Mouse (Mus musculus) ovary, adult 18-20 months (tissue): ENCODE results near the gene Rab26.

ENCODE experiments used
- DNase-seq: peaks from one replicate; pipeline ENCODE4 v3.0.0; 2022; ENCODE audit warnings: low spot score, mixed read lengths

Rab26 gene

DNA sequence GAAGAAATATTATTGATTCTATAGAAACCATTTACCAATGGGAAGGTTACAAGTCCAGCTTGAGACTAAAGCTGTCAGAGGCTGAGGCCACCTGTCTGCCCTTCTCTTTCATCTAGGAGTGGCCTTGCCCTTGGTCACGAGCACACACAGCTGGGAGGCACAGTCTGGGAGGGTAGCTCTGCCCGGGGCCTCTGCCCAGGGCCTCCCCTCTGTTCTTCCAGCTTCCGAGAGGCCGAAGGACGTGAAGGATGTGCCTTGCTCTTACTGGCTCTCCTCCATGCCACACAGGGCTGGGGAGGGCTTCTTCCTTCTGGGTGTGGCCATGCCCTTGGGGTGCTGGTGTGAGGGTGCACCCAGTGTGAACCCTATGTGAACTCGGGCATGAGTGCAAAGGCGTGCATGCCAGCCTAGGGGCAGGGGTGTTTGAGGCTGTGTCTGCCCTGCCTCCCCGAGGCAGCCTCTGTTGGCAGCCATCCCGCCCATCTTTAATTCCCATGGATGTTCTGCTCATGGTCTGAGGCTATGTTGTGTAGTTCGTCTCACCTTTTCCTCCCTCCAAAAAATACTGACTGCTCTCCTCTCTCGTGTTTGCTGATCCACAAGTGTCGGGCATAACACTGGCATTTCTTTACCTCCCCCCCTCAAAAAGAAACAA, 26.1 kb downstream of the Rab26 start:
- DNase-seq, result no peak

DNA sequence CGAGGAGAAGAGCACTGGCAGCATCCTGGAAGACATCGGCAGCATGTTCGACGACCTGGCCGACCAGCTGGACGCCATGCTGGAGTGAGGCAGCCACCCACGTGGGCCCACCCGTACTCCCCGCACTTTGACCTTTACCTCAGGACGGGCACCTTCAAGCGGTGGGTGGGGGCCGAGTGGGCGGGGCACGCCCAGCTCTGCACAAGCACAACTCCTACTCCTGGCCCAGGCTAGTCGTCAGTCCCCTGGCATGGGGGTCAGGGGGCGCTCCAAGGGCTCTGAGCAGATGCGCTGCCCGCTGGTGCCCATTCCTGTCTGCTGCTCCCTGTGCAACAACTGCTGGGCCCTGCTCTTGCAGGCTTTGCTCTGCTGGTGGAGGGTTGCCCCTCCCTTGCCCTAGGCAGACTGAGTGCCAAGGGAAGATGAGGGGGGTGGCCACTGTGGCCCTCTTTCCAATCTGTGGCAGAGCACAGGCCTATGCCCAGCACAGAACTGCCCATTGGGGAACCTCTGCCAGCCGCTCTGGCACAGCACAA, 26.8 kb downstream of the Rab26 start:
- no peak for DNase-seq

DNA sequence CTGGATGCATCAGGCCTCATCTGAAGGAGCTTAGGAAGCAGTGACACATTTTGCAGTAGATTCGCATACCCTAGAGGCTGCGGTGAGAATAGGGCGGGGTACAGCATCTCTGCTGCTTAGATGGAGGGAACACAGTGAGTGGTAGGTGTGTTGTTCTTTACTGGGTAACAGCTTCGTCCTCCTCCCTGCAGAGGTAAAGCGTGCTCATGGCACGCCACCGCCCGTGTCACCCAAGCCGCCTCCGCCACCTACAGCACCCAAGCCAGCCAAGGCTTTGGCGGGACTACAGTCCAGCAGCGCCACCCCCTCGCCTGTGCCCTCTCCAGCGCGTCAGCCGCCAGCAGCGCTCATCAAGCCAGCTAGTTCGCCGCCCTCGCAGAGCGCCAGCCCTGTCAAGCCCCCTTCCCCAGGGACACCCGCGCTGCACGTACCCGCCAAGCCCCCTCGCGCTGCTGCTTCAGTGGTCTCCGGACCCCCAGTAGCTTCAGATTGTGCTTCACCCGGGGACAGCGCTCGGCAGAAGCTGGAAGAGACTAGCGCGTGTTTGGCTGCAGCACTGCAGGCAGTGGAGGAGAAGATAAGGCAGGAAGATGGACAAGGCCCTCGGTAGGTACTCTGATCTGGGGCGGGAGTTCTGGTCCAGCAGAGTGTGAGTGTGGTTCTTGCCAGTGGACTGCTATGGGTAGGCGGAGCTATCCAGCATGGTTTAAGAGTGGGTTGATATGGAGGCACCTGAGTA, 27.5 kb downstream of the Rab26 start:
- DNase-seq, result no peak

DNA sequence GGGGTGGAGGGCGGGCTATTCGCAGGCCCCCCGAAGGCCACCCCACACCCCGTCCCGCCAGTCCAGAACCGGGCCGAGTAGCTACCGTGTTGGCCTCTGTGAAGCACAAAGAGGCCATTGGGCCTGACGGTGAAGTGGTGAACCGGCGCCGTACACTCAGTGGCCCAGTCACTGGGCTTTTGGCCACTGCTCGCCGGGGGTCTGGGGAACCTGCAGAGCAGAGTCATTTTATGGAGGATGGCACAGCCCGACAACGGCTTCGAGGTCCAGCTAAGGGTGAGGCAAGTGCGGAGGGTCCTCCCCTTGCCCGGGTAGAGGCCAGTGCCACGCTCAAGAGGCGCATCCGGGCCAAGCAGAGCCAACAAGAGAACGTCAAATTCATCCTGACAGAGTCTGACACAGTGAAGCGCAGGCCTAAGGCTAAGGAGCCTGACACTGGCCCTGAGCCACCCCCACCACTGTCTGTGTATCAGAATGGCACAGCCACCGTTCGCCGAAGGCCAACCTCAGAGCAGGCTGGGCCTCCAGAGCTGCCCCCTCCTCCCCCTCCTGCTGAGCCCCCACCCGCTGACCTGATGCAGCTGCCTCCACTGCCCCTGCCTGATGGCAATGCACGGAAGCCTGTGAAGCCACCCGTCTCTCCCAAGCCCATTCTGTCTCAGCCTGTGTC, 28.6 kb downstream of the Rab26 start:
- no peak for DNase-seq

DNA sequence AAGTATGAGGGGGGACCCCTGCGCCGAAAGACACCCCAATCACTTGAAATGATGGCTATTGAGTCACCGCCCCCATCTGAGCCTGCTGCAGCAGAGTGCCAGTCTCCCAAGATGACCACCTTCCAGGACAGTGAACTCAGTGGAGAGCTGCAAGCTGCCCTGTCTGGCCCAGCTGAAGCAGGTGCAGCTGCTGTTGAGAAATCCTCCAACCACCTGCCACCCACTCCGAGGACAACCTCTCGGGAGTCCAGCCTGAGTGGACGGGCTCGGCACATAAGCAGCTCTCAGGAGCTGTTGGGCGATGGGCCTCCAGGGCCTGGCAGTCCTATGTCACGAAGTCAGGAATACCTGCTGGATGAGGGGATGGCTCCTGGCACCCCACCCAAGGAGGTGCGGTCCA, 29.9 kb downstream of the Rab26 start:
- DNase-seq, result no peak

DNA sequence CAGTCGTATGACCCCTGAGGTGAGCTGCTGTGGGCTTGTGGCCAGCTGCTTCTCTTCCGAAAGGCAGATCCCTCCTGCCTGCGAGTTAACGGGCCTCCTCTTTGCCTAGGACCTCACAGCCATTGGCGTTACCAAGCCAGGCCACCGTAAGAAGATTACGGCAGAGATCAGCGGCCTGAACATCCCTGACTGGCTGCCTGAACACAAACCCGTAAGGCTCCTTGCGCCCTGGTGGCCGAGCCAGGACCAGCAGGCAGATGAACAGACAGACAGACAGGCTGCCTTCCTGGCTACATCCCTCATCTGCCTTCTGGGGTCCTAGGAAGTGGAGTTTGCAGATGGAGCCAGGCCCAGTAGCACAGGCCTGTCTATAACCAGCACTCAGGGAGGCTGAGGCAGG, 31.8 kb downstream of the Rab26 start:
- DNase-seq, result no peak

DNA sequence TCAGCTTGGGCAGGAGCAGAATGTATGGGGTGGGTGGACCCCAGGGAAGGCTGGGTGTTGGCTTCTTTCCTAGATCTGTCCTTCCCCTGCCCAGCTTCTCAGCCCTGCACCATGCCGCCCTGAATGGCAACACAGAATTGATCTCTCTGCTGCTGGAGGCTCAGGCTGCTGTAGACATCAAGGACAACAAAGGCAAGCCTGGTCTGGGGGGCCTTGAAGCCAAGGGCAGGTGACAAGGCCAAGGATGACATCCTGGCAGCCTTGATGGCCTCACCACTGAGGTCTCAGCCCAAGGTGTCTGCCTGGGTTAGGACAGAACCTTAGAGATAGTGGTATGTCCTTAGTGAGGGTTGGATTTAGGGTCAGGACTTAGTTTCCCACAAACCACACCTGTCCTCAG, 38.0 kb downstream of the Rab26 start:
- no peak for DNase-seq

DNA sequence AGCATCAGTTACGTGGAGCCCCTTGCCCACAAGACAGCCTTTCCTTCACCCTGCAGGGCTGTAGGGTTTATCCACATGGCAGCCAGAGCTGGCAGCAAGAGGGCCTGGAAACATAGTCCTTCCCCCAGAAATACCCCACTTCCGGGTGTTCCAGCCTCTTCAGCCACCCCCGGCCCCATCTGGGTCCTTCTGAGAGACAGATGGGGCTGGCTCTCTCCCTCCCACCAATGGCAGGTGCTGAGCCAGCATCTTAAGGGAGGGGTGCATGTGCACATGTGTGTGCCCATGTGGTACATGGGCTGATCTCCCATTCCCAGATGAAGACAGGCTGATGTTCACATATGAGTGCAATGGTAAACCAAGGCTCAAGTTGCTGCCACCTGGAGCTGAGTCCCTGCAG, 38.6 kb downstream of the Rab26 start:
- DNase-seq, result no peak

DNA sequence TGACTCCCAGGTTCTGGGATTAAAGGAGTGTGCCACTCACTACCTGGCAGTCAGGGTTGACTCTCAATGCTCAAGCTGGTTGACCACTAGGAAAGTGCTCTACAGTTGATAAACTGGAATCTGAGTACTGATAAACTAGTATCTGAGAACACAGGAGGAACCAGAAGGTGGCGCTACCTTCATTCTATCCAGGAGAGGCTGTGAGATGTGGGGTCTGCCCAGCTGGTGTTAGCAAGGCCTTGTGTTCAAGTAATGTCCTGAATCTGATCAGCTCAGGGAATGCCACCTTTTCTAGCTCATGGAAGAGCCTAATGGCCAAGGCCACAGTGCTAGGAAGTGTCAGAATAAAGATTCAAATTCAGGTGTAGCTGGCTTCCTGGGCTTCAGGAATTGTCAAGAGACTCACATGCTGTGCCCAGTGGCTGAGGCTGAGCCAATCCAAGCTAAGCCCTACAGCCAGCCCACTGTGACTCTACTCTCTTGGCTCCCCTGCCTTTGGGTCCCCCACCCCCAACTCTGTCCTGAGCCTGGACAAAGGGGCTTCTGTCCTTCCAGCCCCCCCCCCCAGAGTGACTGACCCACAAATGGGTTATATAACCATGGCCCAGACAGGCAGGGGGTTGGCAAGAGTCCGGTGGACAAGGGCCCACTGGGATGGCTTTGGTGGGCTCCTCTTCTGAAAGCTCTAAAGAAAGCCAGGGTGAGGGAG, 39.2 kb downstream of the Rab26 start:
- DNase-seq, result no peak

DNA sequence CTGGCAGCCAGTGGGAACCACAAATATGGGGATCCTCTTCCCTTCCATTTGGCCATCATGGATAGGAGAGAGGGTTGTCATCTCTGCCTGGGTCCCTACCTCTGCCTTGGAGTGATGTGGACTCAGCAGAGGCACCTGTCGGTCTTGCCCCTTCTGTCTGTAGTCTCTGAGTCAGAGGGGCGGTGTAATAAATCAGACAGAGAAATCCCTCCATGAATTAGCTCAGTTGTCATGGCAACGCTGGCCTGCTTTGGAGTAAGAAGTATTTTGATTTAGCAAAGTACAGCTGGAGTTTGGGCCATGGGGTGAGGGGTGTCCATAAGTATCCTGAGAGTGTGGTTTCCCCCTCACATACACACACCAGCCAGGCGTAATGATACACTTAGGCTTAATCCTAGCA, 43.6 kb downstream of the Rab26 start:
- DNase-seq, result no peak

DNA sequence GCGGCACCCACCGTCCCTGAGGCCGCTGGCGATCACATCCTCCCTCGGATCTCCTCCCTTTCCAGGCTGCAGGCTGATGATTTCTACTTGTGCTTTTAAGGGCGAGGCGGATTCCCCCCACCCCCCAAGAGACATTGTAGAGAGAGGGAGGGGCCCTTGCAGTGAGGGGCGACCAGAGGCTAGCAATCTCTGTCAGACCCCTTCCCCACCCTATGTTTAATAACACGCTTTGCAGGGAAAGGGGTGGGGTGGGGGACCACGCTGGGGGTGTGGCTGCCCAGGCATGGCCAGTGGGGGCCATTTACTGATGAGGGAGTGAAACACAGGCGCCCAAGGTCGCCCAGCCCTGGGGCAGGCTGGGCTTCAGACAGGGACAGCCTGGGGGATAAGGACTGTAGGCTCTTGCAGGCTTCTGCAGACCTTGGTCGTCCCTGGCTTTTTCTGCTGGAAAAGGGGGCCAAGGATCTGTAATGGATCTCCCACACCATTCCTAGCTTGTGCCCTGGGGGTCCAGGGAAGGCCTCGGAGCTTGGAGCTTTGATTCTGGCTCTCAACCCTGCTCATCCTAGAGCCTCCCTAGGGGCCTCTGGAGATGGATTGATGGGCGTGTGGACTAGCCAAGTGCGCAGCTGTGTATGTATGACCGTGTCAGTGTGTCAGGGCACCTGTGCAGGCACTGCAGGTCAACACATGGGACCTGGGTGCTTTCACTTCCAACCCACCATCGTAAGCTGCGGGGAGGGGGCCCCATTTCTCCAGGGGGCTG, 44.6 kb downstream of the Rab26 start:
- peak; percentile 62 for DNase-seq

DNA sequence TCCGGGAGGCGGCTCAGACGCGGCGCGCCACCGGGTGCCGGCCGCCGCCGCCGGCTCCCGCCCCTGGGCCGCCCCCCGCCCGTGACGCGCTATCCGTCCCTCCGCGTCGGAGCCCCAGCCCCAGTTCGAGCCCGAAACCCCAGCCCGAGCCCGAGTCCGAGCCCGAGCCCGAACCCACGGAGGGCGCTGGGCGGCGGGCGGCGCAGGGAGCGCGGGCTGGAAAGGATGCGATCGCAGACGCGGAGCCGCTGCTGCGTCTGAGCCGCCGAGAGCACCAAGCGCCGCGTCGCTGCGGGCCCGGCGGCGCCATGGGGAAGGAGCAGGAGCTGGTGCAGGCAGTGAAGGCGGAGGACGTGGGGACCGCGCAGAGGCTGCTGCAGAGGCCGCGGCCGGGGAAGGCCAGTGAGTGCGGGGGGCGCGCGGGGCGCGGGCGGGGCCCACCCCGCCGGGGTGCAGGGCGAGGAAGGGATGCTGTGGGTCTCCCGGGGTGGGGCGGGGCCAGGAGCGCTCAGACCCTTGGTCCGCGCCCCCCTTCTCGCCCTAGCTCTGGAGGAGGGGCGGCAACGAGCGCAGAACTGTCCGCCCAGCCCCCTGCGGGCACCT, 45.2 kb downstream of the Rab26 start:
- DNase-seq, result no peak

DNA sequence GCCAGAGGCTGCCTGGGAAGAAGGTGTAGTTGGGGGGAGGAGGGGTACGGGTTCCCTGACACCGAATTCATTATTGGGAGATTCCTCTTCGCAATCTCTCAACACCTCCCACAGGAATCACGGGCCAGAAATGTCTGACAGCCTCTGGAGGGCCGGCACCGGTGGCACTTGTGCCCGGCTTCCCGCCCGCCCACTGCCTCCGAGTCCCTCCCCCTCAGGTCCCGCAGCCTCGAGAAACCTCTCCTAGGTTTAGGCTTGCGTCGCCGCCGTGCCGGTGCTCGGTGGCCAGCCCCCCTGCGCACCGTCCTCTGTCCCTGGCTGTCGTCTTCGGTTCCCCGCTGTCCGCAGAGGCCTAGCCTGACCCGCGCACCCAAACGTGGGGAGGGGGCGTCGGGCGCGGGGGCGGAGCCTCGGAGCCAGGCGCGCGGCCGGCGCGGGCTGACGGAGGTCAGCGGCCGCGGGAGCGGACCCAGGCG, 45.8 kb downstream of the Rab26 start, which contains the start of gene Caskin1:
Gene Caskin1 (plus strand): TSS at position 416 of the 476 bp plus-strand sequence.
- no peak for DNase-seq

DNA sequence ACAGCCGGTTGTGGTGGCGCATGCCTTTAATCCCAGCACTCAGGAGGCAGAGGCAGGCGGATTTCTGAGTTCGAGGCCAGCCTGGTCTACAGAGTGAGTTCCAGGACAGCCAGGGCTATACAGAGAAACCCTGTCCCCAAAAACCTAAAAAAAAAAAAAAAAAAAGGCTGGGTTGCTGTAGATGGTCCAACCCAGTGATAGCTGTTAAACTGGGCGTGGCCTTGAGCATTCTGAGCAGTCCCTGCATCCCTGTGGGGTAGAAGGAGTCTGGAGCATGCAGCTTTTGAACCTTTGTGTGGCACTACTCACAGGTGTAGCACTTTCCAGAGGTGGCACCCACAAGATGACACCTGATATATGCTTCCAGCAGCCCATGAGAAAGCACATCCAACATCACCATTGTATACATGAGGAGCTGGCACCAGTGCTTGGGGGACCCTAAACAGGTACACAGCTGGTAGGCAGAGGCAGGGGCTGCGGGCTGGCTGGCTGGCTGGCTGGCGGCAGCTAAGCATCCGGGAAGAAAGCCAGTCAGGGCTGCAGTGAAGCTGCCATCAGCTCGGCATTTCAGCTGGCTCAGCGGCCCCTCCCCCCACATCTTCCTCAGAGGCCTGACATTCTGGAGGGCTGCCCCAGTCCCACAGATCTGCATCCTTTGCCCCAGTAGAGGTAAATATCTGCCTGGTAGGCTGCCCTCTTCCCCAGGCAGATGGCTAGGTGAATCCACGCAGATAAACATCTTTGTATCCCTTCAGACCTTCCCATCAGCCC, 48.7 kb downstream of the Rab26 start:
- DNase-seq, result no peak

DNA sequence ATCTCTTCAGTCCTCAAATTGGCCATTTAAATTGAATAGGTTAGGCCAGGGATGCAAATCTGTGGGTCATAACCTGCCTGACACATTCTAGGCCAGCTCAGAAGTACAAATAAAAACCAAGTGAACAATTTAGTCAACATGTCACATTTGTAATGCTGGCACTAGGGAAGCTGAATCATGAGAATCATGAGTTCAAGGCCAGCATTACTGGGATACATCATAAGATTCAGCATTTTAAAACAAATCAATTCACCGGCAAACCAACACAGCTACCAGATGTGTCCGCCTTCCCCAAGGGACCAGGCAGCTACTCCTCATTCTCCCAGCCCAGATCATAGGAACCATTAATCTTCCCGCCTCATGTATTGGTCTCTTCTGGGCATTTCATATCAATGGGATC, 50.5 kb downstream of the Rab26 start:
- DNase-seq, result no peak

DNA sequence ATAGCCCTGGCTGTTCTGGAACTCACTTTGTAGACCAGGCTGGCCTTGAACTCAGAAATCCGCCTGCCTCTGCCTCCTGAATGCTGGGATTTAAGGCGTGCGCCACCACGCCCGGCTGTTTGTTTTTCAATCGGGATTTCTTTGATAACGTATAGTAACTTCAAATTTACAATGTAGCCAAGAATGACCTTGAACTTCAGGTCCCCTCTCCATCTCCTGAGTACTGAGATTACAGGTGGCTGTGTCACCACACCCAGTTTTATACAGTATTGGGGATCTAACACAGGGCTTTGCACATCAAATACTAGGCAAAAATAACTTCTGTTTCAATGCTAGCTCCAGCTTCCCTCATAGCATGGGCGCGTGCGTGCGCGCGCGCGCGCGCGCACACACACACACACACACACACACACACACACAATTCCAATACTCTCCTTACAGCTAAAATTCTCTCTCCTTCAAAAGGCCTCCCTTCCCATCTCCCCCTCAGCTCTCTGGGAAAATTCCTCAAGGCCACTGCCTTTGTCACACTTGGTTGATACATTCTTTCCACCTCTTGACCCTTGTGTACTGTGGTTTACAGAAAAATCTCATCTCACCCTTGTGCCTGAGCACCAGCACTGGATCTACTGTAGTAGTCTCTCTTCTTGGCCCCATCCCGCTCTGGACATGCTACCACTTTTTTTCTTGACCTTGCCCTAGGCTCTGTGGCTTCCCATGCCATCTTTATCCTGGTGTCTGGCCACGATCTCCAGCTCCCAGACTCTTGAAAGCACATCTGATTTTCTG, 52.8 kb downstream of the Rab26 start:
- DNase-seq, result no peak

DNA sequence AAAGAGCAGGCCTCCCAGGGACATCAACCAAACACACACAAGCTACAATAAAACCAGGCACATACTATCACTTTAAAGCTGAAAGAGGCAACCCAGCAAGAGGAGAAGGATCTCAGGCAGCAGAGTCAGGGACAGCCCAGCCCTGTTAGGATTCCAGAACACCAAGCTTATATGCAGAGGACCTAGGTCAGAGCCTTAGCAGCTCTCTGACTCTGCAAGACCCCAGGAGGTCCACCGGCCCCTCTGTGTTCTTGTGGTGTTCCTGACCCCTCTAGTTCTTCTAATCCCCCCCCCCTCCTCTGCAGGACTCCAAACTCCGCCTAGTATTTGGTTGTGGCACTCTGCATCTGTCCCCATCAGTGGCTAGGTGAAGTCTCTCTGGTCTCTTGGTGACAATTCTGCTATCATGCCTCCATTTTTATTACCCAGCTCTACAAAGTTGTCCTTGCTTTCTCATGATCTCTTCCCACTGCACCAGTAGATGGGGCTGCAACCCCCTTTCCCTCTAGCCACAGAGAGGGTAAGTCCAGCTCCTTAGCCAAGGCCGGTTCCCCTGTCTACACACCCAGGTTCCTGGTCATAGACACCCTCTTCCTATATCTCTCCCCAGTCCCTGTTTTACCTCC, 53.7 kb downstream of the Rab26 start:
- no peak for DNase-seq

DNA sequence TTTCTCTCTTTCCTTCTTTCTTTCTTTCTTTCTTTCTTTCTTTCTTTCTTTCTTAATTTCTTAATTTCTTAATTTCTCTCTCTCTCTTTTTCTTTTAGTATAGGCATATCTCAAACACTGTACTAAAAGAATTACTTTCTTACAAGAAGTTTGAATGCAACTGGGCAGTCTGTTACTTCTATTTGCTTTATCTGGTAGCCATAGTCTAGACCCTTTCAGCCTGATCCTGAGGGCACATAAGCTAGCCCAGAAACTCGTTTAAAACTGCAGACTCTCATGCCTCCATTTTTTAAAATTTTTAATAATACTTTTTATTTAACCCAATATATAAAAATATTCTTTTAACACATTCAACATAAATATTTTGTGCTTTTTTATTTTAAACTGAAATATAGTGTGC, 54.6 kb downstream of the Rab26 start:
- DNase-seq, result no peak
